Mouse (Mus musculus) heart, adult 8-10 months (tissue): ENCODE data around the gene Zfp804b. TPM values are rescaled to one million over a fixed set of nuclear protein-coding genes. Genes with fewer than 3 reads are reported as not detected.
A peak's percentile ranks its signal among the peaks of the same experiment; 100 is the strongest.
"Not testable (repeated sequence)": the region's sequence is repeated elsewhere in the genome, so short reads cannot be mapped to it uniquely, and the experiment has no call there.

Experiments
- DNase-seq: peaks from one replicate; pipeline ENCODE4 v3.0.0; 2022; ENCODE audit warnings: low spot score
- total RNA-seq, 4 experiments: library from RNA; stranded (reverse); gene quantifications; 2 replicates each; pipeline ENCODE4 v1.2.4; 2022

The Zfp804b gene
- not detected for total RNA-seq

DNA sequence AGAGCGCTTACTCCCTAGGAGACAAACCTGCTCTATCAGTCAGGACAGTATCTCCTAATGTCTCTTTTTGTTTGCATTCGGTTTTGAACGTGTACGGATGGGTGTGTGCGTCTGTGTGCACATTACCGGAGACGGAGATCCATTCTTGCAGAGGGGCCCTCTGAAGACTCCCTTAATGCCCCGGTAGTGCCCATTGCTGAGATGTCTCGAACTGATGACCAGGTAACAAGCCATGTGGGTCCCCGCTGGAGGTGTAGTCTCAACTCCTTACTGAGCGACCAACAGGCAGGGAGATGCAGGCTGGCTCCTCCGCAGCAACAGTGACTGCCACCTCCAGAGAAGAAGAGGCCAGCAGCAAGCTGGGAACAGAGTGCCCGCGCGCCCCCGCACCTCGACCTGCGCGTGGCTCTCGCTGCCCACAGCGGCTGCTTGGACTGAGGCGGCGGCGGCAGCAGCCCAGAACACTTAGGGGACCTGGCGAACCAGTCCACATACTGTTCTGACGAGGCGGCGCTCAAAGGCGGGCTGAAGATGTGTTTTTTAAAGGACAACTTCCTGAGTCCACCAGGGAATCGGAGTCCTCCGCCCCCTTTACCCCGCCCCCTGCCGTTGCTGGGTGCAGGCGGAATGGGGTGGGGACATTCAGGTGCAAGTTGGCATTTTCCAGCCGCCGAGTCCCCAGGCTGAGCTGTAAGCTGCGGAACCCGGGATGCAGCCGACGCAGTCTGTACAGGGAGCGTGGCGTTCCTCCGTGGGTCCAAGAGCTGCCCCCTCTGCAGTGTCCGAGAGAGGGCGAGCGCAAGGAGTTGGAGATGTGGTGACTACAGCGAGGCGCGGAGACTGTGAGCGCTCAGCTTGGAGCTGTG, at the start of gene Zfp804b:
TSS of gene Zfp804b (minus strand) at position 612 of the 866 bp plus-strand sequence.
- no peak for DNase-seq

DNA sequence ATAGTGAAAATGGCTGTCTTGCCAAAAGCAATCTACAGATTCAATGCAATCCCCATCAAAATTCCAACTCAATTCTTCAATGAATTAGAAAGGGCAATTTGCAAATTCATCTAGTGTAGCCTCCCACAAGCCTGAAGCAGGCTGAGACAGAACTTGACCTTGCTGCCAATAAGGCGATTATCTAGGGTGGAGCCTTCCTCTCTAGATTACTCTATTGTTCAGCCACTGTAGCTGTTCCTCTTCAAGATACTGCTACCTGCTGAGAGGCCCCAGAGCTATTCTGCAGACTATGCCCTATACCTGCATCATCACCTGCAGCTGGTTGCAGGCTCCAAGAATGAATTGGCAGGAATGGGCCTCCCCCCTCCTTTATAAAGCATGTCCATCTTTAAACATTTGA, 20.1 kb upstream of the Zfp804b start:
- not testable (repeated sequence) for DNase-seq

DNA sequence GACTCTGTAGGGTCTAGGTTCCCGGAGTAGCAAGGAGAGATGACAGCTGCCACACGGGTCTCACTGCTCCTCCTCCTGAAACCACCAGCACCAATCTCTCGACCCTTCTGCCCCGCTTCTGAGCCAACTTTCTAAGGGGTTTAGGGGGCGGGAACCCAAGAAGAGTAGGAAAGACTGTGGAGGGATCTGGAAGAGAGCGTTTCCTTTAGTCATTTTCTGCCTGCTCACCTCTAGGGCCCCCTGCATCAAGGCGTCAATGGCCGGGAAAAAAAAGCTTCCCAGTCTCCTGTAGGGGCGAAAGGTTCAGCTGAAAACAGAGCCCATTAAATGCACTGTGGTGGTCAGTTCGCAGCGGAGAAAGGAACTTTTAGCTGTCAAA, 444 bp upstream of the Zfp804b start:
- DNase-seq, result no peak

DNA sequence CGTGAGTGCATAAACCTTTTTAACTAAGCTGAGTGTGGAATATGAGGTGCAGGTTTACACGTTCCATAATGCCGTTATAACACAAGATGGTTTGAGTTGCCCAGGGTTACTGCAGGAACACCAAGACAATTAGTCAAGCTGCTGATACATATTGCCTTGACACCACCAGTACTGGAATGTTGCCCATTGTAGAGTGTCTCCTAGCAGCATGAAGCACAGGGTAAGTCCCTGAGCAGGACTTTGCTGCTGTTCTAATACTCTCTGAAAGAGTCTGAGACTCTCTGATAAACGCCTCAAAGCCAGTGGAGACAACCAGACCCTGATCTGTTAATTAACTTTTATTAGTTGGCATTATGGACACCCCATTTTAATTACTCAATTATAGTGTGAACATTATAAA, 19.0 kb downstream of the Zfp804b start:
- DNase-seq, result no peak

DNA sequence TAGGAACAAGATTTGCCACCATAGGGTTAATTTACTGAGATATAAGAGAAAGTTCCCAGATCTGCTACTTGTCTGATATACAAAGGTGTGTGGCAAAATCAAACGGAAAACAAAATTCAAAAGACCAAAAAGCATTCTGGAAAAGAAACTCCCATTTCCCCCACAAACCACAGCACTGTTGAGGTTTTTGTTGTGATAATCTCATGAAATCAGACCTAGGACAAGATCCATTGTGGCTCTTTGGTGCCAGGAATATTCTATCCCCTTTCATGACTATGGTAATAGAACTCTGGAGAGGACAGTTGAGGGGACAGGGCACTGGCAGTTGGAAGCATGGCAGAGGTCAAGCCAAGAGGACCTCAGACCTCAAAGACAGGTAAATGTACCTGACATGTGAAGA, 40.7 kb downstream of the Zfp804b start, which contains the start of gene Tex47:
TSS of gene Tex47 (plus strand) at position 301 of the 400 bp plus-strand sequence.
- DNase-seq, result no peak

DNA sequence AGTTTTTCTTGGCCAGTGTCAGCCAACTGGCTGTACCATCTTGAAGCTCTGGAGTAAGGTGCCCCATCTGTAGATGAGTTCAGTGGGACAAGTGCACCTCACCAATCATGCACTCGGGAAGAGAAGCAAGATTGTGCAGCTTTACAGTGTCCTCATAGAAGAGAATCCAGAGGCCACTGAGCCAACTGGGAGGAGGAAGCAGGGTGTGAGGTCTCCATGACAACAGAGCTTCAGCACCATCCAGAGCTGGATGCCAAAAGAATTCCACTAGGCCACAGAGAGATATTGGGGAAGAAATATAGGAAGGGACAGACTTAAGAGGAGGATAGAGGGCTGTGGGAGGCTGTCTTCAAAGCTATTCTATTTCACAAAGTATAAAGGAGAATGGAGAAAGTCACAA, 41.6 kb downstream of the Zfp804b start:
- no peak for DNase-seq

DNA sequence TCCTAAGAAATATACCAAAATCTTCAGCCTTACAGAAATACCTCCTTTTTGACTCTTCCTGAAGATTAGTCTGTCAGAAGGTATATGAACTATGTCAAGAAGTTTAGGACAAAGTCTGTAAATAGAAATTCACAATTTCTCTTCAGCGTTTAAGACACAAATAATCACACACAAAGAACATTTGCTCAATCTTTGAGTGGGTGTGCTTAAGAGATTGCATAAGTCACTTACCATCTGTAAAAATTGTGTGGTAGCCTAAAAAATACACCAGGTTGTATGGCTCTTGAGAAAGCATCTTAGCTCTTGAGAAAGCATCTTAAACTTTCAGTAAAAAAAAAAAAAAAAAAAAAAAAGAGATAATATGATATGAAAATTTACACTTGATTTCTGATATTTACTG, 60.2 kb downstream of the Zfp804b start:
- DNase-seq, result no peak

DNA sequence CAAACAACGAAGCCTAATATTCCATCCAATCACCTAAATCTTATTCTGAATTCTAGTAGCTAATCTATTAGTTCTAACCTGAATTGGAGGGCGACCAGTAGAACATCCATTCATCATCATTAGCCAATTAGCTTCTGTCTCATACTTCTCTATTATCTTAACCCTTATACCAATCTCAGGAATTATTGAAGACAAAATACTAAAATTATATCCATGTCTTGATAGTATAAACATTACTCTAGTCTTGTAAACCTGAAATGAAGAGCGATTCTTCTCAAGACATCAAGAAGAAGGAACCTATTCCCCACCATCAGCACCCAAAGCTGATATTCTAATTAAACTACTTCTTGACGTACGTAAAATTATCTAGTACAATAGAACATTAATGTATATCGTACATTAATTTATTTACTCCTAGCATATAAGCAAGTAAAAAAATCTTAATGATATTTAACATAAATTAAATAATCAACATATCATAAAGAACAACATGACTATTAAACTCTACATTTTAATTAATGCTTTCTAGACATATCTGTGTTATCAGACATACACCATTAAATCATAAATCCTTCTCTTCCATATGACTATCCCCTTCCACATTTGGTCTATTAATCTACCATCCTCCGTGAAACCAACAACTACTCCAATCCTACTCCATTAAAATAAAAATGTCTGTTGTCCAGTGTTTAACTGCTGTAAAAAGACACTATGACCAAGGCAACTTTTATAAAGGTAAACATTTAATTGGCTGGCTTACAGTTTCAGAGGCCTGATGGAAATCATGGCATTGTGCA, 67.7 kb downstream of the Zfp804b start:
- DNase-seq, result no peak

DNA sequence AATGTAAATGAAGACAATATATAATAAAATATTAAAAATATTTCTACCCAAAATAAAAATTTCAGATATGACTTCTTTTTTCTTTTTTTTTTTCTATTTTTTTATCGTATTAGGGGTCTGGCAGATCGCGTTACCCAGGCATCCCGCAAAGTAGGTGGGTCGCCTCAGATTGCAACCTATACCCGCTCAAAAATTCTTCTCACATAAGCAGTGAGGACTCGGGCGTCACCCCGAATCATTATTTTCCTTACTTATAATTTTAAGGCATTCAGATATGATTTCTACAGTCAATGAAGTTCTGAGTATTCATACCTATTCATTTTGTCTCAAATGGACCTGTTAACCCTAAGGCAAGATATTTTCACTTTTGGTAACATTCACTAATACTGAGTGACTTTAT, 167.0 kb downstream of the Zfp804b start:
- no peak for DNase-seq

DNA sequence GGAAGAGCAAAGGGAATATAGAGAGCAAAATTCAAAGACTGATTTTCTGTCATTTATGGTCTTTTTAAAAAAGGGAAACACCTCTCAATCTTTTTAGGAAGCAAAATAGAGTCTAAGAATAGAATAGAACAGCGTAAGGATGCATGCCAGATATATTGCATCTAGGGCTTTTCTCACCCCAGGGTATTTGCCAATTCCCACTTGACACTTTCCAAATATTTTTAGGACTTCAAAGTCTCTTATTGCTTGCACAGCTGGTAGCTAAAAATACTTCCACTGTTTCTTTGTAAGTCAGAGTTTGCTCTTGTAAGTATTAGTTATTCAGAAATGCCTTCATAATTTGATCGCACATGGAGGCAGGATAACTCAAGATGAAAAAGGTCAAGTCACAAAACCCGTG, 204.9 kb downstream of the Zfp804b start:
- DNase-seq, result peak; percentile 42

DNA sequence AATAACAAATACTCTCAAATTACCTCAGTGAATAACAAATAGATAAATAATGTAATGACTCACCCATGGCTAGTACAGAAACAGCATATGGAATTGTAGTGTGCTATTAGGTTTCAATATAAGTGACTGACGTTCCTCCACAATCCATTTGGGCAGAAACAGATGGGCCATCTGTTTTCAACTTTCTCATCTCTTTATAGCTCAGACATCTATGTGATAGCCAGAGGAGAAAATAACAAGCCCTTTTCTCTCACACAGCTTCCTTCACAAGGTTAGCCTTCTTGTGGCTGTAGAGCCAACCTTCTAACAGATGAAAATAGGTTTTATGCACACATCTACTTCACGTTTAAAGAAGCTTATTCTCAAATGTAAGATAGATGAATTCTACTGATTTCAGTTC, 242.2 kb downstream of the Zfp804b start:
- no peak for DNase-seq

DNA sequence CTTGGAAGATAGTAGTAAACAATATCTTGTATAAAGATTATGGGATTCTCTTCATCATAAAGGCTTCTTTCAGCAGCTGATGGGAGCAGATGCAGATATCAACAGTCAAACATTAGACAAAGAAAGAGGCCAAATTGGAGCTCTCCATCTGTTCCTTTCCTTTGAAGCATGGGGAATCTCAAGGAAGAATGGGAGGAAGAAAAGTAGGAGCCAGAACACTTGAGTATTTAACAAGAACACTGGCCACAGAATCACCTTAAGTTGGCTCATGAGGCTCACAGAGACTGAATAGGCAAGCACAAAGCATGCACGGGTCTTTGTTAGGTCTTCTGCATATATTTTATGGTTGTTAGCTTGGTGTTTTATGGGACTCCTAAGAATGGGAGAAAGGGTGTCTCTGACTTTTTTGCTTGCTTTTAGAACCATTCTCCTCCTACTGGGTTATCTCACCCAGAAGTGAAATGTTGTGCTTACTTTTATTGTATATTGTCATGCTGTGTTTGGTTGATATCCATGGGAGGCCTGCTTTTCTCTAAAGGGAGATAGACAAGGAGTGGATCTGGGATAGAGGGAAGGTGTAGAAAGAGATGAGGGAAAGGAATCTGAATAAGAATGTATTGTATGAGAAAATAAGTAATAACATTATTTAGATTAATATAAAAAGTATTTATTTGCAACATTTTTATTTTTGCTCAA, 270.5 kb downstream of the Zfp804b start:
- DNase-seq, result no peak

DNA sequence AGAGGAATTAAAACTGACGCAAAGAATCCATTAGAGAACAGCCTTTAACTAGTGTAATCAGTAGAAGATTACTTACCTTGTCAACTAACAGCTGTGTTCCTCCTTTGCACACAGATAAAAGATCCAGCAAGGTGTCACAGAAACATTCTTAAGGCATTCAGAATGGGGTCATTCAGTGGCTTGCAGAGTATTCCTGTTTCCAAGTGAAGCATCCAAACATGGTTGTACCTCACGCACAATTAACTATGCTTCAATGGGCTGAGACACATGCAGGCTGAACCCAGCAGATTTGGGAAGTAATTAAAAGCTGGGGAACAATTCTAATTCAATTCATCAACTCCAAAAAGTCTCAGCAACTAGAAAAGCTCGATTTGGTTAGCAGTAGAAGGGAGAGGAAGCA, 337.1 kb downstream of the Zfp804b start:
- no peak for DNase-seq

DNA sequence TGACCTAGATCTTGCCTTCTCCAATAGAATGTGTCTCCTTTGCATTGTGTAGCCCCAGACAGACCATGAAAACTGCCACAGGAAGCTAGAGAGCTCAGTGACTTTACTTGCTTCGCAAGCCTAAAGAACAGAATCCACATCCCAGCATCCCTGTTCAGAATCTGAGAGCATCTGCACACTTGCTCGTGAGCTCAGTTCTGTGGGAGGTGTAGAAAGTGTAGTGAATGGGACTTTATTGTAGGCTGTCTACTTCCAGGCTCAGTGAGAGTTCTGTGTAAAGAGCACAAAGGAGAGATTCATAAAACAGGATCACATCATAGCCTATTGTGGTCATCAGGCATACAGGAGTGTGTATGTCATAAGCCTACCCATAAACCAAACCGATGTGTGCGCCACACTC, 360.6 kb downstream of the Zfp804b start:
- DNase-seq, result no peak

DNA sequence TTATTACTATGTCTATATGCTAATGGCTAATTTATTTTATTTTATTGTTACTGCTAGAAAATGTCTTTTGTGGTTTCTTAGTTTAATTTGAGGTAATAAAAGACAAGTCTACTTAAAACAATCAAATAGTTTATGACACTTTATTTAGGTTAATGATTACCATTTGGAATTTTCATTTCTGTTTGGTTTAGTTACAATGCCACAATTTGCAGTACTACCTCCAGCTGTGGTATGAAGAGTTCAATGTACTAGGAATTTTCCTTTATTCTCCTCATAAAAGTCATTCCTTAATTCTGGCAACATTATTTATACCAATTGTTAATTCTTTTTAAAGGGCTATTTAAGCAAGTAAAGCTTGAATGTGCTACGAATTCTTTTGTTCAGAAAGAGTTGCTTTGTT, 409.7 kb downstream of the Zfp804b start:
- no peak for DNase-seq

DNA sequence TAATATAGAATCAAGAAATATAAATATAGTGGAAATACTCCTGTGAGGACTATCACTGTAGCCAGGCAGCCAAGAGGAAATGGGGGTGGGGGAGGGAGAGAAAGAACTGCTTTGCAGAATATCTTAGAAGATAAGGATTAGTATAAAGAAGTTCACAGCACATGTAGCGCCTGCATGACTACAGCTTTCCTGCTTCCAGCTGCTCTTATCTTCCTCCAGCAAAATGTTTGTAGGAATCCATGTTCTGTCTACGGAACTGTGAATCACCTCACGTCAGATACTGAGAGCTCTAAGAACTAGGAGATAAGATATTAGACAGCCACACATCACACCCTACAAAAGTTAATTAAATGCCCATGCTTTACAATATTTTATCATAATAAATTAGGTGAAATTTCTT, 433.3 kb downstream of the Zfp804b start:
- DNase-seq, result no peak

DNA sequence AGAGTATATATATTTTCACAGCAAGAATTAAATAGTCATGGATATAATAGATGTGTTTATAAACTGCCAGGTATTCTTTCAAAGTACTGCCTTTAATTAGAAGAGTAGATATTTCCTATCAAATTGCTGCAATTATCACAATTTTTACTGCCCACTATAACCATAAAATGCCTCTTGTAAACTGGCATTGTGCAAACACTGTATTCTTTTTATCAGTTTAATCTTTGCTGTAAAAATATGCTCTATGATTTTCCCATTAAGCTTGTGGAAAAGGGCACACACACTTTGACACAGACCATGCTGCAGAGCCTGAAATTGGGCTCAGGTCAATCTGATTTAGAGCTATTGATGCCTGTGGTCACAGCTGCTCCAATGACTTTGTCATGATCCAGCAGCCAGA, 463.2 kb downstream of the Zfp804b start:
- no peak for DNase-seq

DNA sequence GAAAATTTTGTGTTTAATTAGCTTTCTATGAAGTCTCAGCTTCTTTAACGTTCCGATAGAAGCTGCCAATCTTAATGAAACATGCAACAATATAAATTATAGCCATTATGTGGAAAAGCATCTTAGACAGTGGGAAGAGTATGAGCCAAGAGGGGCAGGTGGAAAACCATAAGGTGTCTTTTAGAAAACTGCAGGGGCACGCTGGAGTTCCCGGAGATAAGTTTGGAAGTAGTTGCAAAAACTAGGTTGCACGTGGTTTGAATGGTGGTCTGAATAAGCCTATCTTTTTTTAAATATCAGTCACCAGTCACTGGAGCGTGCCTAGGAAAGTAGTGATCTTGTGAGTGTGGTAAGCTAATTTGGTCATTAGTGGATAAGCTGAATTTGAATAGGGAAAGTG, 473.0 kb downstream of the Zfp804b start:
- no peak for DNase-seq

DNA sequence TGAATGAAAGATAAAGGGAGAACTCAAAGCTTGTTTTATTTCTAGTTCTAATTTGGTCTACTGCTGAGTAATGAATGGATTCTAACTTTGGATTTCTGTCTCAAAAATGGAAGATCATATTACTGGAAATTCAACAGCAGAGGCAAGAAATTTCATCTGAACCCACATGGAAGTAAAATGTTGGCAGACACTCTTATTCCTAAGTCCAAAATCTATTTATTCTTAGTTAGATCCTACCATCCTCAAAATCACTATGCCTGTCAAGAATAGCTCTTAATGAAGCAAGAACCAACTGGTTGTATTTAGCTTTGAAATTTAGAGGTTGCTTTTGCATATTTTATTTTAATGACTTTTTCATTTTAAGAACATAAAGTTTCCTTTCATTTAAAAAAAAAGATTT, 473.6 kb downstream of the Zfp804b start:
- DNase-seq, result no peak

DNA sequence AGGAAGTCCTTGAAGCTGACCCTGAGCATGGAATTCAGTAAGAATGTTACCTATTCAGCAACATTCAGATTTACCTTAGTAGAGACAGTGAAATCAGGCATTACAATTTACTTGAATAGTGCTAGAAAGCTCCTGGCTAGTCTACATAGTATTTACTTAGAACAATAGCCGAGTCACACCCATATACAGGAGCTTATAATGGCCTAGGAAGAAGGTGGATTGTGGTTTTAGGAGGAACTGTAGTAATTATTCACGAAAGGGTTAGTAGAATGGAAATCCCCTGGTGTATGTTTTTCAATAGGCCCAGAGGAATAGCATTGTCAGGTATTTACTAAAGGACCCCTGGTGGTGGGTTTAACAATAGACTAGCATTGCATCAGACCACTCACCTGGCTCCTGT, 549.2 kb downstream of the Zfp804b start:
- no peak for DNase-seq

DNA sequence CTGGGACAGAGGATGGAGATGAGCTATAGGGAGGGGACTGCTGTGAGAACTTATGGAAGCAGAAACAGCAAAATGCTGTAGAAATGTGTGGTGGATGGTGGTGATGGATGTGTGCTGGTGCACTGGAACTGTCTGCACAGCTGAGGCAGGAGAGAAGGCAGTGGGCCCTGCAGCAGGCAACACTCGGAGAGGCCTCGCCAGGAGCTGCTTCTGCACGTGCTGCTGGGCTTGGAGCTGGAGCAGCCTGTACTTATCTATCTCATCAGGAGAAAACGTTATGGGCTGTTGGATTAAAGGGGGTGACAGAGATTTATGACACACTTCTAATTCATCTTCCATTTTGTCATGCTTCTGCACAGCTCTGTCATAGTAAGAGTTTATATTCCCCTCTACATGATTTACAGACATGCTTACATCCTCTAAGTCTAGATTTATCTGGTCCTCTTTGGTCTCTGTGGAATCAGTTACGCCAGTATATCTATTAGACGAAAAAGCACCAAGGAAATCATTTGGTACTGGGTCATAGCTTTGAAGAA, 575.1 kb downstream of the Zfp804b start:
- no peak for DNase-seq
